Mouse (Mus musculus) CH12.LX (cell line): ENCODE measurements around the gene Tmem117.

Experiments
- CHD1 ChIP-seq: IDR thresholded peaks from 2 replicates; pipeline ENCODE4 v1.6.1; 2012; ENCODE audit warnings: low read depth, low read length, improper control_type of control experiment, inconsistent platforms
- CHD2 ChIP-seq: IDR thresholded peaks from 2 replicates; pipeline ENCODE4 v1.6.1; 2011; ENCODE audit warnings: low read length, improper control_type of control experiment
- CTCF ChIP-seq, 2 experiments: IDR thresholded peaks in 1 of 2; conservative IDR thresholded peaks in 1 of 2; 2 replicates each; pipeline ENCODE4 v1.5.1; 2011 to 2012; ENCODE audit warnings: low read depth in 2 of 2, low read length in 2 of 2, improper control_type of control experiment in 1 of 2, inconsistent platforms in 1 of 2, mild to moderate bottlenecking in 1 of 2, moderate library complexity in 1 of 2
- EP300 ChIP-seq: IDR thresholded peaks from 2 replicates; pipeline ENCODE4 v1.6.1; 2011; ENCODE audit warnings: low read length, improper control_type of control experiment
- HCFC1 ChIP-seq: IDR thresholded peaks from 2 replicates; pipeline ENCODE4 v1.6.1; 2012; ENCODE audit warnings: low read depth, mild to moderate bottlenecking, inconsistent platforms, low read length, improper control_type of control experiment
- MAFK ChIP-seq: IDR thresholded peaks from 2 replicates; pipeline ENCODE4 v1.6.1; 2011; ENCODE audit warnings: low read length, improper control_type of control experiment; ENCODE audit not compliant: insufficient replicate concordance
- MEF2A ChIP-seq: IDR thresholded peaks from 2 replicates; pipeline ENCODE4 v1.6.1; 2014; ENCODE audit warnings: low read depth, mild to moderate bottlenecking, inconsistent platforms, low read length, improper control_type of control experiment, borderline replicate concordance
- POLR2A ChIP-seq: IDR thresholded peaks from 2 replicates; pipeline ENCODE4 v1.6.1; 2011; ENCODE audit warnings: low read depth, mild to moderate bottlenecking, improper control_type of control experiment, low read length
- USF1 ChIP-seq: IDR thresholded peaks from 2 replicates; pipeline ENCODE4 v1.6.1; 2014; ENCODE audit warnings: low read depth, mild to moderate bottlenecking, inconsistent platforms, low read length, improper control_type of control experiment
- USF2 ChIP-seq: conservative IDR thresholded peaks from 2 replicates; pipeline ENCODE4 v1.6.1; 2011; ENCODE audit warnings: low read depth, low read length, improper control_type of control experiment
- ZMIZ1 ChIP-seq: IDR thresholded peaks from 2 replicates; pipeline ENCODE4 v1.6.1; 2012; ENCODE audit warnings: low read depth, mild to moderate bottlenecking, inconsistent platforms, low read length, improper control_type of control experiment
- ZNF384 ChIP-seq: IDR thresholded peaks from 2 replicates; pipeline ENCODE4 v1.6.1; 2012; ENCODE audit warnings: low read depth, low read length, improper control_type of control experiment, inconsistent platforms

- no peak for TF ChIP-seq USF1
- no peak for TF ChIP-seq EP300
- no peak for TF ChIP-seq HCFC1
- TF ChIP-seq MEF2A, result no peak
- no peak for TF ChIP-seq CHD1
- TF ChIP-seq MAFK, result no peak
- TF ChIP-seq POLR2A, result no peak
- no peak for TF ChIP-seq ZMIZ1
- TF ChIP-seq CHD2, result no peak
- no peak for TF ChIP-seq CTCF (conservative IDR thresholded peaks at IDR 0.05 in 1 of 2, IDR thresholded peaks at IDR 0.05 in 1 of 2; ENCODE audit: low read depth in 2 of 2, low read length in 2 of 2)
- no peak for TF ChIP-seq USF2
- TF ChIP-seq ZNF384, result no peak
Observed at GRCm38 (mm10) chr15:94649766-94650120, 20.7 kb downstream of the Tmem117 start.
